Mouse (Mus musculus): ENCODE measurements around the gene Carnmt1. TPM values are rescaled to one million over a fixed set of nuclear protein-coding genes. Genes with fewer than 3 reads are reported as not detected.

Carnmt1 gene
- polyA plus RNA-seq, 1 experiment from 2014 or later: 16.6 TPM

DNA sequence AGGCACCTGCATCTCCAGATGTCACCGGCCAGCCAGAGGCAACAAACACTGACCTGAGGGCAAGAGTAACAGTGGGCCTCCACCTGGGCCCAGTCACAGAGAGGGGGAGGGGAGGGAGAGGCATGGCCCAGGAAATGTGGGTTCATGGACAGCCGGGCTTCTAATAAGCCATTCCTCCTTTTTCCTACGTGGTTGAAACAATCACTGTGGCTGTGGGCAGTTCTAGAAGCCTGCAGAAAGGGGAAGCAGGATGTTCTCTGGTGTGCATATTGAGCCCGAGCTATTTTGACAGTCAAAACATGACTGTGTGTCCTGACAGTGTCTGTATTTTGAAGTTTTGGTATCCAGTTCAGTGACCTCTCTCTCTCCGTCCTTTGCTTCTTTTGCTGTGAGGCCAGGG, 31.6 kb upstream of the Carnmt1 start:
- no peaks in the 10 kb centered on the region for H3K4me1 ChIP-seq (ENCODE audit: control insufficient read depth, insufficient read depth, low read length)
- no peak overlapping the region for H3K4me3 ChIP-seq (replicated peaks; ENCODE audit: low read length)
- H3K36me3 ChIP-seq (ENCODE audit: control insufficient read depth, insufficient read depth, low read length): no peaks in the 10 kb centered on the region
- no peaks in the 10 kb centered on the region for H3K27me3 ChIP-seq (ENCODE audit: control insufficient read depth, insufficient read depth, low read length)
- H3K9ac ChIP-seq (ENCODE audit: low read length): no peak overlapping the region
- H3K9me3 ChIP-seq (replicated peaks; ENCODE audit: control insufficient read depth, low read length): no peaks in the 10 kb centered on the region
- ATAC-seq (ENCODE audit: insufficient read depth, low FRiP score): no peak
- 57% methylated on average over 5 of the region's 5 CpGs for WGBS
- H3K27ac ChIP-seq (ENCODE audit: low read length): no peak overlapping the region
- no peak overlapping the region for H3K4me2 ChIP-seq (ENCODE audit: low read depth, low read length)

GRCm38 (mm10) chr19:18639552-18639951, 31.0 kb upstream of the Carnmt1 start:
- ATAC-seq (ENCODE audit: insufficient read depth, low FRiP score): no peak
- Histone ChIP-seq H3K4me3 (replicated peaks; ENCODE audit: low read length) (no peak overlapping the region), H3K36me3 (ENCODE audit: control insufficient read depth, insufficient read depth, low read length) (no peaks in the 10 kb centered on the region), H3K9ac (ENCODE audit: low read length) (no peak overlapping the region), H3K27ac (ENCODE audit: low read length) (no peak overlapping the region), H3K27me3 (ENCODE audit: control insufficient read depth, insufficient read depth, low read length) (no peaks in the 10 kb centered on the region), H3K4me1 (ENCODE audit: control insufficient read depth, insufficient read depth, low read length) (no peaks in the 10 kb centered on the region), H3K4me2 (ENCODE audit: low read depth, low read length) (no peak overlapping the region), H3K9me3 (replicated peaks; ENCODE audit: control insufficient read depth, low read length) (no peaks in the 10 kb centered on the region)
- WGBS: 24% methylated on average over 2 of the region's 2 CpGs

DNA sequence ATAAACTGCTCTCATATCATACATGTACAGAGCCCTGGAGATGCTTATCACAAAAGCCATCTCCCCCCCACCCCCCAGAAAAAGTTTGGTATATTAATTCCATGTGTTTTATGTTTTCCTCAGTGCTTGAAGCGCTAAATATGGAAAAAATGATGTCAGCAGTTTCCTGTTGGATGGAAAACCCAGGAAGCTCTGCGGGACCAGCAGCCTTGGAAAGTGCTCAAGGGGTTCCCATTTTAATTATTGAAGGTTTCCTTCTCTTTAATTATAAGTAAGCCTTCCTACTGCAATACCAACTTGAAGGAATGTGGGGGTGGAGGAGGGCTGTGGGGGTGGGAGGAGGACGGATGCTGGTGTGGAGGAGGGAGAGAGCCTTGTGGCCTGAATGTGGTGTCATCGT, 29.6 kb upstream of the Carnmt1 start:
- H3K27ac ChIP-seq (ENCODE audit: low read length): no peak overlapping the region
- no peaks in the 10 kb centered on the region for H3K36me3 ChIP-seq (ENCODE audit: control insufficient read depth, insufficient read depth, low read length)
- no peaks in the 10 kb centered on the region for H3K27me3 ChIP-seq (ENCODE audit: control insufficient read depth, insufficient read depth, low read length)
- no peak overlapping the region for H3K4me3 ChIP-seq (replicated peaks; ENCODE audit: low read length)
- H3K4me2 ChIP-seq (ENCODE audit: low read depth, low read length): no peak overlapping the region
- no peak overlapping the region for H3K9ac ChIP-seq (ENCODE audit: low read length)
- no peaks in the 10 kb centered on the region for H3K9me3 ChIP-seq (replicated peaks; ENCODE audit: control insufficient read depth, low read length)
- no peak for ATAC-seq (ENCODE audit: insufficient read depth, low FRiP score)
- H3K4me1 ChIP-seq (ENCODE audit: control insufficient read depth, insufficient read depth, low read length): no peaks in the 10 kb centered on the region
- WGBS: 60% methylated on average over 4 of the region's 4 CpGs

GRCm38 (mm10) chr19:18643411-18643810, 27.2 kb upstream of the Carnmt1 start:
- Histone ChIP-seq H3K9me3 (replicated peaks; ENCODE audit: control insufficient read depth, low read length) (no peaks in the 10 kb centered on the region), H3K4me1 (ENCODE audit: control insufficient read depth, insufficient read depth, low read length) (no peaks in the 10 kb centered on the region), H3K27me3 (ENCODE audit: control insufficient read depth, insufficient read depth, low read length) (no peaks in the 10 kb centered on the region), H3K36me3 (ENCODE audit: control insufficient read depth, insufficient read depth, low read length) (no peaks in the 10 kb centered on the region), H3K4me2 (ENCODE audit: low read depth, low read length) (no peak overlapping the region), H3K9ac (ENCODE audit: low read length) (no peak overlapping the region), H3K27ac (ENCODE audit: low read length) (no peak overlapping the region), H3K4me3 (replicated peaks; ENCODE audit: low read length) (no peak overlapping the region)
- ATAC-seq (ENCODE audit: insufficient read depth, low FRiP score): no peak
- WGBS: 69% methylated on average over 4 of the region's 4 CpGs

- no peaks in the 10 kb centered on the region for H3K27me3 ChIP-seq (ENCODE audit: control insufficient read depth, insufficient read depth, low read length)
- no peak overlapping the region for H3K4me3 ChIP-seq (replicated peaks; ENCODE audit: low read length)
- 75% methylated on average over 6 of the region's 6 CpGs for WGBS
- H3K4me2 ChIP-seq (ENCODE audit: low read depth, low read length): no peak overlapping the region
- H3K9ac ChIP-seq (ENCODE audit: low read length): no peak overlapping the region
- H3K27ac ChIP-seq (ENCODE audit: low read length): no peak overlapping the region
- H3K36me3 ChIP-seq (ENCODE audit: control insufficient read depth, insufficient read depth, low read length): no peaks in the 10 kb centered on the region
- no peaks in the 10 kb centered on the region for H3K4me1 ChIP-seq (ENCODE audit: control insufficient read depth, insufficient read depth, low read length)
- no peak; the same call in 1 of the 2 replicates for ATAC-seq (ENCODE audit: insufficient read depth, low FRiP score)
- H3K9me3 ChIP-seq (replicated peaks; ENCODE audit: control insufficient read depth, low read length): no peaks in the 10 kb centered on the region
Observed at GRCm38 (mm10) chr19:18644084-18644483, 26.5 kb upstream of the Carnmt1 start.

GRCm38 (mm10) chr19:18646397-18646796, 24.2 kb upstream of the Carnmt1 start:
- no peaks in the 10 kb centered on the region for H3K4me1 ChIP-seq (ENCODE audit: control insufficient read depth, insufficient read depth, low read length)
- 62% methylated on average over 3 of the region's 3 CpGs for whole genome bisulfite sequencing
- no peak overlapping the region for H3K4me3 ChIP-seq (replicated peaks; ENCODE audit: low read length)
- no peaks in the 10 kb centered on the region for H3K27me3 ChIP-seq (ENCODE audit: control insufficient read depth, insufficient read depth, low read length)
- H3K9ac ChIP-seq (ENCODE audit: low read length): no peak overlapping the region
- no peak overlapping the region for H3K27ac ChIP-seq (ENCODE audit: low read length)
- no peak overlapping the region for H3K4me2 ChIP-seq (ENCODE audit: low read depth, low read length)
- H3K9me3 ChIP-seq (replicated peaks; ENCODE audit: control insufficient read depth, low read length): no peaks in the 10 kb centered on the region
- no peaks in the 10 kb centered on the region for H3K36me3 ChIP-seq (ENCODE audit: control insufficient read depth, insufficient read depth, low read length)
- ATAC-seq (ENCODE audit: insufficient read depth, low FRiP score): no peak

GRCm38 (mm10) chr19:18646853-18647420, 23.6 kb upstream of the Carnmt1 start:
- no peak for ATAC-seq (ENCODE audit: insufficient read depth, low FRiP score)
- 73% methylated on average over 5 of the region's 5 CpGs for WGBS
- no peaks in the 10 kb centered on the region for H3K4me1 ChIP-seq (ENCODE audit: control insufficient read depth, insufficient read depth, low read length)
- H3K36me3 ChIP-seq (ENCODE audit: control insufficient read depth, insufficient read depth, low read length): no peaks in the 10 kb centered on the region
- no peak overlapping the region for H3K9ac ChIP-seq (ENCODE audit: low read length)
- no peaks in the 10 kb centered on the region for H3K27me3 ChIP-seq (ENCODE audit: control insufficient read depth, insufficient read depth, low read length)
- no peaks in the 10 kb centered on the region for H3K9me3 ChIP-seq (replicated peaks; ENCODE audit: control insufficient read depth, low read length)
- H3K27ac ChIP-seq (ENCODE audit: low read length): no peak overlapping the region
- H3K4me2 ChIP-seq (ENCODE audit: low read depth, low read length): no peak overlapping the region
- H3K4me3 ChIP-seq (replicated peaks; ENCODE audit: low read length): no peak overlapping the region

- Histone ChIP-seq H3K27ac (ENCODE audit: low read length) (no peak overlapping the region), H3K36me3 (ENCODE audit: control insufficient read depth, insufficient read depth, low read length) (no peaks in the 10 kb centered on the region), H3K27me3 (ENCODE audit: control insufficient read depth, insufficient read depth, low read length) (no peaks in the 10 kb centered on the region), H3K9ac (ENCODE audit: low read length) (no peak overlapping the region), H3K9me3 (replicated peaks; ENCODE audit: control insufficient read depth, low read length) (no peaks in the 10 kb centered on the region), H3K4me1 (ENCODE audit: control insufficient read depth, insufficient read depth, low read length) (no peaks in the 10 kb centered on the region), H3K4me3 (replicated peaks; ENCODE audit: low read length) (no peak overlapping the region), H3K4me2 (ENCODE audit: low read depth, low read length) (no peak overlapping the region)
- no peak for ATAC-seq (ENCODE audit: insufficient read depth, low FRiP score)
- 55% methylated on average over 9 of the region's 9 CpGs for WGBS
Observed at GRCm38 (mm10) chr19:18647775-18648557, 22.6 kb upstream of the Carnmt1 start.

DNA sequence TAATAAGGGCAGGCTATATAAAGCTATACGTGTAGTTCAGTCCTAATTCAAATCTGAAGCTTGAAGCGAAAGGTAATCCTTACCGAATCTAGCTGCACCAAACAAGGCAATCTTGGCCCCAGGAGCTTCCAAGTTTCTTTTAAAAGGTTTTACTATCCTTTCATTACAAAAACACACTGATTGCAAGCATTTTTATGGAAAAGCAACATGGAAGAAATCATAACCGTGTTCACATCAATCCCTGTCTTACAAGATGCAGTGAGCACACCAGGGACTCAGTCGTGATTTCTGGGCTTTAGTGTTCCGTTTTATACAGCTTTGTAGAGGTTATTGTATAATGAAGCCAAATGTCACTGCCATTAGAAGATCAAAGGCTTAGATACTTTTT, 22.0 kb upstream of the Carnmt1 start:
- no peaks in the 10 kb centered on the region for H3K36me3 ChIP-seq (ENCODE audit: control insufficient read depth, insufficient read depth, low read length)
- no peaks in the 10 kb centered on the region for H3K4me1 ChIP-seq (ENCODE audit: control insufficient read depth, insufficient read depth, low read length)
- no peak overlapping the region for H3K27ac ChIP-seq (ENCODE audit: low read length)
- no peak overlapping the region for H3K4me2 ChIP-seq (ENCODE audit: low read depth, low read length)
- no peaks in the 10 kb centered on the region for H3K9me3 ChIP-seq (replicated peaks; ENCODE audit: control insufficient read depth, low read length)
- WGBS: 71% methylated on average over 6 of the region's 6 CpGs
- ATAC-seq (ENCODE audit: insufficient read depth, low FRiP score): no peak
- H3K4me3 ChIP-seq (replicated peaks; ENCODE audit: low read length): no peak overlapping the region
- H3K27me3 ChIP-seq (ENCODE audit: control insufficient read depth, insufficient read depth, low read length): no peaks in the 10 kb centered on the region
- no peak overlapping the region for H3K9ac ChIP-seq (ENCODE audit: low read length)
